Mouse (Mus musculus) naive thymus-derived CD4-positive, alpha-beta T cell, adult 5 months (primary cell): Measurements from ENCODE around the gene Dip2a. TPM values are rescaled to one million over a fixed set of nuclear protein-coding genes. Genes with fewer than 3 reads are reported as not detected.

Experiments used
- polyA plus RNA-seq: library from polyadenylated mRNA; unstranded; fragments of 100-300 nt; shearing (Covaris generic); gene quantifications from one replicate; pipeline ENCODE4 v1.2.1, GENCODE M21; 2017

Dip2a gene
- polyA plus RNA-seq: 4.5 TPM

GRCm38 (mm10) chr10:76344711-76345539 lies at the start of gene Dip2a:
Gene Dip2a, minus strand, starts transcription at chr10:76345291.

GRCm38 (mm10) chr10:76253536-76253935 lies 91.6 kb downstream of the Dip2a start, which contains the start of gene S100b:
Gene S100b, plus strand, starts transcription at chr10:76253853.

GRCm38 (mm10) chr10:76237341-76238225 lies 107.5 kb downstream of the Dip2a start, which contains the start of gene Prmt2:
Gene Prmt2, minus strand, starts transcription at chr10:76237865.

Other genes starting within 250 kb of the Dip2a start
- gene Slc5a4b, start 234.3 kb downstream of the Dip2a start, polyA plus RNA-seq: 0.11 TPM
- not detected for gene Slc5a4a, start 197.8 kb downstream of the Dip2a start, polyA plus RNA-seq
- gene Prmt2, start 107.4 kb downstream of the Dip2a start, polyA plus RNA-seq: 13.6 TPM
- gene S100b, start 91.4 kb downstream of the Dip2a start, polyA plus RNA-seq: not detected
- gene AC141477.1, start 95.2 kb upstream of the Dip2a start, polyA plus RNA-seq: 21.6 TPM
- 35.0 TPM for gene Pcnt, start 97.5 kb upstream of the Dip2a start, polyA plus RNA-seq
- not detected for gene 2610028H24Rik, start 103.8 kb upstream of the Dip2a start, polyA plus RNA-seq
- gene Mcm3ap, start 123.6 kb upstream of the Dip2a start, polyA plus RNA-seq: 84.2 TPM
- gene Ybey, start 123.8 kb upstream of the Dip2a start, polyA plus RNA-seq: 1.0 TPM
- 18.6 TPM for gene Lss, start 186.3 kb upstream of the Dip2a start, polyA plus RNA-seq
- not detected for gene Spatc1l, start 217.0 kb upstream of the Dip2a start, polyA plus RNA-seq
- gene Ftcd, start 230.4 kb upstream of the Dip2a start, polyA plus RNA-seq: not detected